Mouse (Mus musculus) naive thymus-derived CD4-positive, alpha-beta T cell, adult 2 months (primary cell): ENCODE results near the gene Hoxb4.

Experiments
- DNase-seq: peaks from one replicate; pipeline ENCODE4 v3.0.0-alpha.2; 2011; ENCODE audit warnings: low read depth

The Hoxb4 gene

GRCm38 (mm10) chr11:96317608-96318367, at the start of gene Hoxb4:
Hoxb4 (plus strand) TSS chr11:96318267.
- no peak for DNase-seq

GRCm38 (mm10) chr11:96269869-96270268, 48.2 kb upstream of the Hoxb4 start:
- no peak for DNase-seq

GRCm38 (mm10) chr11:96270996-96271540, 47.0 kb upstream of the Hoxb4 start, which contains the start of gene Hoxb9:
Hoxb9 (plus strand) TSS chr11:96271457.
- peak; percentile 43 for DNase-seq

GRCm38 (mm10) chr11:96271541-96272011, 46.5 kb upstream of the Hoxb4 start:
- peak; percentile 29 for DNase-seq

- DNase-seq: peak; percentile 27
Observed at GRCm38 (mm10) chr11:96272024-96272921, 45.8 kb upstream of the Hoxb4 start.

GRCm38 (mm10) chr11:96274428-96274827, 43.6 kb upstream of the Hoxb4 start:
- no peak for DNase-seq

- no peak for DNase-seq
Observed at GRCm38 (mm10) chr11:96275896-96276295, 42.2 kb upstream of the Hoxb4 start.

GRCm38 (mm10) chr11:96277151-96278044, 40.7 kb upstream of the Hoxb4 start:
- DNase-seq: no peak

- no peak for DNase-seq
Observed at GRCm38 (mm10) chr11:96278324-96278723, 39.7 kb upstream of the Hoxb4 start.

GRCm38 (mm10) chr11:96278773-96279172, 39.3 kb upstream of the Hoxb4 start:
- DNase-seq: peak; percentile 92

- no peak for DNase-seq
Observed at GRCm38 (mm10) chr11:96279421-96280233, 38.4 kb upstream of the Hoxb4 start.

GRCm38 (mm10) chr11:96280399-96281378, 37.4 kb upstream of the Hoxb4 start:
- no peak for DNase-seq

GRCm38 (mm10) chr11:96281396-96281795, 36.7 kb upstream of the Hoxb4 start:
- DNase-seq: no peak

- no peak for DNase-seq
Observed at GRCm38 (mm10) chr11:96281855-96282570, 36.1 kb upstream of the Hoxb4 start, which contains the start of gene Hoxb8. Hoxb8 (plus strand) TSS chr11:96281905.

GRCm38 (mm10) chr11:96282795-96283430, 35.2 kb upstream of the Hoxb4 start:
- no peak for DNase-seq

GRCm38 (mm10) chr11:96284041-96284749, 33.9 kb upstream of the Hoxb4 start:
- peak; percentile 57 for DNase-seq
